Mouse (Mus musculus): Measurements from ENCODE around the gene Thap12.

The Thap12 gene

DNA sequence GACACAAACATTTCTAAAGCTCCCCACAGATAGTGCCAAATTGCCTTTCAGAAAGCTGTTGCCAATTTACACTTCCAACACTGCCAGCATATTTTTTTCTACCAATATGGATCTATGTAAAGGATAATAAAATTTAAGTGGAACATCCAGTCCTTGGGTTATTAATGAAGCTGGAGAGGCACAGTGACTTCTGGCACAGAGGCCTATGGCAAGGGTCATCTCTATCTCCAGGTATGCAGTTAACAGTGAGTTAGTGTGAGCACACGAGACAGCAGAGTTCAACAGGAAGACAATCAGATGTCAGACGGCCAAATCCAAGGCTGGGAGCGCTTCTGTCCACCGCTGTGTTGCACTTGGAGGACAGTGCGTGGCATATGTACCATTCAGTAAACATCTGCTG, 4.9 kb upstream of the Thap12 start:
- no peak for DNase-seq (ENCODE audit: low spot score)

DNA sequence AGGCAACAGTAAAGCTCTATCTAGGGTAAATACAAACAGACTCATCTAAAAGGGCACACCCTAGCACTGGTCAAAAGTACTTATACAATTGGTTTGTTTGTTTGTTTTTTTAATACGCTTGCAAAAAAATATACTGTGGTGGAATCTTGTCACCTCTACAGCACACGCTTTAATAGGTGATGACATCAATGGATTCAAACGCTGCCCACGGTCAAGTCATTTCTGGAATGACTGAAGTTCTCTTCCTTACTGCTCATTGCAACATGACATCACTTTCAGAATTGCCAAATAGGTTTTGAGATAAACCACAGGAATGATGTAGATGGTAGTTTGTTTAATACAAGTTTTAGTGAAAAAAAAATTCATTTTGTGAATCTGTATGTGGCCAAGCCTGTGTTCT, 4.3 kb upstream of the Thap12 start:
- no peak for DNase-seq (ENCODE audit: low spot score)

DNA sequence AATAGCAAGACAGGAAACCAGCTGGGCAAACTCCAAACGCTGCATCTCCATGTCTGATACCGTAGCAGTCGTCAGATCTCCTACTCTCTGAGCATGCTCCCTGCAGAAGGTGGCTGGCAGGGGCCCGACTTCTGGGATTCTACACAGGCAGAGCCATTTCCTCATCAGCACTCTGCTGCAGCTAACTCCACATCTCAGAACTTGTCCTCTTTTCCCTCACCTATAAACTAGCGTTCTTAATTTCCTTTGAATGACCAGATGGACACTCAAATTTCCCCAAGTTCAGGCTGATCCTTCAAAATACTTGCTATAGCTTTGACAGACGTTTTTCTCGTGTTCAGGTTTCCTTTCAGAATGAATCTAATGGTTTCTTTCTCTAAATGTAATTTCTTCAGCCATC, 1.1 kb upstream of the Thap12 start:
- no peak for DNase-seq (ENCODE audit: low spot score)

DNA sequence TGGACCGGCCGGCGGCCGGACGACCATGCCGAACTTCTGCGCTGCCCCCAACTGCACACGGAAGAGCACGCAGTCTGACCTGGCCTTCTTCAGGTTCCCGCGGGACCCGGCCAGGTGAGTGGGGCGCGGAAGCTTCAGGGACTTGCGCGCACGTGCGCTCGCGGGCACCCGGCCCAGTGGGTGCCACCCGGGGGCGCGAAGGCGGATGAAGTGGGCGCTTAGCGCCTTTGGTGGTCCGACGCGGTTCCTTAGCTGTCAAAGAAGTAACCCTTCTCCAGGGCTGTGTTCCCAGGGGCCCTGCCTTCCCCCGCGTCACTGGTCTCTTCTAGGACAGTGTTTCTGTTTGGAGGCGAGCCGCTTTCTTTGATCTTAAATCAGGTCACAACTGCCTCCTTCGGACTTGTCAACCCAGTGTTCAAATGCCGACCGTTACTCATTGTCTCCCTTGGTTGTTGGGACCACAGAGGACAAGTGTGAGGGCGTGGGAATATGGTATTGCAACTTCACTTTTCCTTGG, 520 bp downstream of the Thap12 start:
- DNase-seq (ENCODE audit: low spot score), result peak; percentile 13

DNA sequence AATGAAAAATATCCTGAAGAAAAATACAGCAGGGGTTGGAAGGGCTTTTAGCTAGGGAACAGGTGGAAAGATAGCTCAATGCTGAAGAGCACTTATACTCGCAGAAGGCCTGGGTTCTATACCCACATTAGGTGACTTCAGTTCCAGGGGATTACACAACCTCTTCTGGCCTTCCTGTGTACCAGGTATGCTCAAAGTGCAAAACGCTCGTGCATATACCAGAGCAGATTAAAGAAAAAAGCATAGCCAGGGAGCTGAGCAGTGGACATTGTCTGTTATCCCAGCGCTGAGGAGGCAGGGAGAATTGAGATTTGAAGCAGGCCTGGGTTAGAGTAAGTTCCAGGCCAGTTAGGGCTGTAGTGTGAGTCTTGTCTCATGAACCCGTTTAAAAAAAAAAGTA, 1.4 kb downstream of the Thap12 start:
- no peak for DNase-seq (ENCODE audit: low spot score)

DNA sequence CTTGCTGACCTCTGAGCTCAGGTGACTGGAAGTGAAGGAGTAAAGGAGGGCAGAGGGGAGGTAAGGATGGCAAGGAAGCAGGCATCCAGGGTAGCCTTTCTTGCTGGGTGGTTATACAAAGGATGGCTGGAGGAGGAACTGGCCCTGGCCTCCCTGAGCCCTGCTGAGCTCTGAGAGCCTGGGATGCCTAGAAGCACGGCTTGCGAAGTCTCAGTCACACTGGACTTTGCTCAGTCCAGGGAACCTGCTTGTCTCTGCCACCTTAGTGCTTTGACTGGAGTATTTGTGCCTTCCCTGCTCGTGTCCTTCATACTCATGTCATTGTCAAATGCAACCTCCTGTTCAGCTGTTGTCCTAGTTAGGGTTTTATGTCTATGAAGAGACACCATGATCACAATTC, 10.8 kb downstream of the Thap12 start:
- no peak for DNase-seq (ENCODE audit: low spot score)

DNA sequence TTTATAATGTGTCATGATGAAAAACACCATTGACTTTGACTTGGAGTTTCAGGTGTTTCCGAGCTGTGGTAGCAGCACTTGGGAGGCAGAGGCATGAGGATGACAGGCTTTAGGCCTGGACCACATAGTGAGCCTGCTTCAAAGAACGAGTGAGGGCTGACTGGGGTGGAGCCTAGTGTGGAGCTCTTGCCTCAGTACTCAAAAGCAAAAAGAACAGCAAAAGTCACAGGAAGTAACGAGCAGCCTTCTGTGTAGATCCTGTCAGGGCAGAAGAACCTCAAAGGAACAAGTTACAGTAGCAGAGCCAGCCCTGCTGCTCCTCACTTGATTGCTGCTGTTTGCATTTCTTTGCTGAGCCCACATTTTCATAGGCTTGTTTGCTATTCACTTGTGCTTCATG, 14.5 kb downstream of the Thap12 start:
- DNase-seq (ENCODE audit: low spot score), result no peak

DNA sequence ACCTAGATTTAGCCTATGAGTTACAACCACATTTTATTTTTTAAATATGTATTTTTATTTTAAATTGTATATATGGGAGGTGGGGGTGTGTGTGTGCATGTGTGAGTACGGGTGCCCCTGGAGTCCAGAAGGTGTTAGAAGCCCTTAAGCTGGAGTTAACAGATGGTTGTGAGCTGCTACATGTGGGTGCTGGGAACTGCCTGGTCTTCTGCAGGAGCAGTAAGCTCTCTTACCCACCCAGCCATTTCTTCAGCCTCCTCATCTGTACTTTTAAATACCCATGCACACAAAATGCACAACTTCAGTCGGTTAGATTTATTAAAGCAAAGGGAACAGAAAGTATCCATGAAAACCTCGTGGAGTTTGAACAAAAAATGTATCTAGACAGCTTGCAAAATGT, 16.9 kb downstream of the Thap12 start:
- no peak for DNase-seq (ENCODE audit: low spot score)

DNA sequence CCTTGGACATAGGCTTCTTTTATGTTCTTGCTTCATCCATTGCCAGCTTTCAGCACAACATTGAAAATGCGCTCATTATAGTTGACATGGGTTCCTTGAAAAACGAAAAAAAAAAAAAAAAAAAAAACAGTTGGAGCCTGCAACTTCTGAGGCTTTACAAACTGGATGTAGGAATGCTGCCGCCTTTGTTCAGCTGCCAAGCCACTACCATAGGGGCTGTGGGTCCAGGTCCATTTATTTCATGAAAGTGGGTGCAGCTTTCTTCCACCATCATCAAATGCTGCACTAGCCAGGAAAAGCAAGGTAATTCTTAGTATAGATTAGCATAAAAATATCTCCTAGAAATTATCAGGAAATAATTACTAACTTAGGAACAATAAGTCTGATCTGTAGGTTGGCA, 17.8 kb downstream of the Thap12 start:
- no peak for DNase-seq (ENCODE audit: low spot score)

DNA sequence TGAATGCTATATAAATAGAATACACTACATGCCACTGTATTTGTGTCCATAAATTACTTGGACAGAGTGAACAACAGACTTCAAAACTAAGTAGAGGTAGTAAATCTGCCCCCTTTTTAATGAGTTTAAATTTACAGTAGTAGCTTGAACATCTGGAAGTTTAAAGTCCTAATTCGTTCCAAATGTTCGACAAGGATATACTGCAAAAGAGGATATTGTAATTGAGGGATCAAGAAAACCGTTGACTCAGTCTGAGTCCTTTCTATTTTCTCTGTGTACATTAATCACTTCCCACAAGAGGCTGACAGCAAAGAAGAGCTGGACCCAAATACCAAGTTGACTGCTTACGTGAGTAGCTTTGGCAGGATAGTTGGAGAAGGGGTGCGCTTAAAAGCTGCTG, 18.3 kb downstream of the Thap12 start:
- no peak for DNase-seq (ENCODE audit: low spot score)

DNA sequence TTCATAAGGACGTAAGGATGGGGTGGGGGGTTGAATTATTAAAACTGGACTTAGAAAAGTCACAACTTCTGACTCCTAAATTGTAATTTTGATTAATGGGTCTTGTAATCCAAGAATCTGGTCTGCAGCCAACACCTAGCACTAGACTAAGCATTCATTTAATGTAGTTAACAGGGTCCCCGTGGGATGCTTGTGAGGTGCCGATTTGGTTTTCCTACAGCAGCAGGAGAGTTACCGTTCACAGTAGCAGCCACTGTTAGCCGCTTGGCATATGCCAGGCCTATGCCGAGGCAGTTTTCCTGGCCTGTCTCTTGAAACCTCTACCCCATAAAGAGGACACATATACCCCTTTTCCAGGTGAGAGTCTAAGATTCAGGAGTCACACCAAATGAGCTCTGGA, 18.7 kb downstream of the Thap12 start:
- no peak for DNase-seq (ENCODE audit: low spot score)

DNA sequence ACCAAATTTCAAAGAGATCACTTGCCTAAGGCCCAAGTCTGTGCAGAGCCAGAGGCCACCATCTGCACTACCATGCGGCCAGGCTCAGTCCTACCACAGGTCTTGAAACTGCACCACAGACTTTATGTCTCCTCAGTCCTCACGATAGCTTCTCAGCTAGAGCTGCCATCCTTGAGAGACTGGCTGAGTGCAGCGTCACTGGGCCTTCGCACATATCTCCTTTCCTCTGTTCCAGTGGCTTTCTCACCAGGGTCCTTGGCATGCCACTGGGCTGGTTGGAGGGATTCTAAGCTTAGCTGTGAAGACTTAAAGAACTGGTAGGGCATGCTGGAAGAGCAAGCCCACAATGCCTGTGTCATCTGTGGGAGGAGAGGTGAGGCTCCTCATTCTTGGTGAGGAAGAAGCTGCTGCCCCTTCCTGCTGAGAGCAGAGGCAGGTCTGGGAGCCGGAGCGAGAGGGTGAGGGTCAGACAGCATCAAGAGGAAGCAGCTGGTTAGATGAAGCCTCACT, 22.8 kb downstream of the Thap12 start:
- DNase-seq (ENCODE audit: low spot score), result no peak

DNA sequence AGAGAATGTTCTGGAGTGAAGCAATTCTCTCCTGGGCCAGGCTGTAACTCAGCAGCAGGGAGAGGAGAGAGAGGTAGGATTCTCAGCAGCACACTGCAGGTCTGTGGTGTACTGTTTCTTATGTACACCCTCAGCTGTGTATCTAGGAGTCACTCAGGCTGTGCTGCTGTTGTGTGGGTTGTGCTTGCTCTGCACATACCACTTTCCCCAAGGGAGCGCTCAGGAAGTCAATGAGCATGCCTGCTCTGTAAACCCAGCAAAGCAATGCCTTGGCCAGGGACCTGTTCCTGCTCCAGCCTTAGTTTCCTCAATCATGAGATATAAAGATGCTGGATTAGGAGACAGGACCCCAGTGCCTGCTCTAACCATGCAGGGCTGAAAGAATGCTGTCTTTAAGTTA, 25.1 kb downstream of the Thap12 start:
- DNase-seq (ENCODE audit: low spot score), result no peak

DNA sequence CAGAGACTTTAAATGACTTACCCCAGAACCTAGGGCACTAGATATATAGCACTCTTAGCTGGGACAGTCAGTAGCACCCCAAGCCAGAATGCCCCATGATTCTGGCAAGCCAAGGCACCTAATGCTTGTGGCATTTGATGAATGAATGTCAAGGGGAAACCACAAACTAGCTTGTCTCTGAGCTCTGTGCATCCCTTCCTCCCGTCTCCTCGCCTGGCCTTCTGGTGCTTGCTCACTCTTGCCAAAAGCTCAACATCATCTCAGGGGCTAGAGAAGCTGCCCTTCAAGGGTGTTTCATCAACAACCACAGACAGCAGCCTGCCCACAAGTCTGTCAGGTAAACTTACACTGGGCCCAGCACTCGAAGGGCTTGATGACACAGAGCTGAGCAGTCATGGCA, 25.6 kb downstream of the Thap12 start:
- no peak for DNase-seq (ENCODE audit: low spot score)

DNA sequence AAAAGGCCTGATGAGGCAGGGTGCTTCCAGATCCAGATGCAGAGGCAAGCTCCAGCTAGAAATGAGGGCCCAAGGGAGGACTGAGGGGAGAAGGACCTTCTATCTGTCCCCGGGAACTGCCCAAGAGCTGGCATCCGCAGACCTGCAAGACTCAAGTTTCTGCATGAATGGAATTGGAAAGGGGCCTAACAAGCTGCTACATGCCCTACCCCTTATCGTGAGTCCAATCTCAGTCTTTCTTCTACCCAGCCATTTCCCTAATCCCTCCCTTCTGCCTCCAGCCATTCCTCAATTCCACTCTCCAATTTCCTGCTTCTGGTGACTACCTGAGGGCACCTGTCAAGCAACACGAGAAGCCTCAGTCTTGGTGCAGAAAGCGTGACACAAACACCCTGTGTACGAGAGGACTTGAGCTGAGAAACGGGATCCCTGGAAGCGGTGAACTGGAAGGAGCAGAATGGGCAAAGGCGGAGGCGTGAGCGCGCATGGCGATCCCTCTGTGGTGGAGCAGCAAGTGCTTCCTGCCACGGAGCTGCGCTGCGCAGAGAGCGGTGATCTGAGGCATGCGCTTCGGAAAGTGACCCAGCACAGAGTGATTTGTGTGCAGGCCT, 26.9 kb downstream of the Thap12 start:
- DNase-seq (ENCODE audit: low spot score), result no peak

DNA sequence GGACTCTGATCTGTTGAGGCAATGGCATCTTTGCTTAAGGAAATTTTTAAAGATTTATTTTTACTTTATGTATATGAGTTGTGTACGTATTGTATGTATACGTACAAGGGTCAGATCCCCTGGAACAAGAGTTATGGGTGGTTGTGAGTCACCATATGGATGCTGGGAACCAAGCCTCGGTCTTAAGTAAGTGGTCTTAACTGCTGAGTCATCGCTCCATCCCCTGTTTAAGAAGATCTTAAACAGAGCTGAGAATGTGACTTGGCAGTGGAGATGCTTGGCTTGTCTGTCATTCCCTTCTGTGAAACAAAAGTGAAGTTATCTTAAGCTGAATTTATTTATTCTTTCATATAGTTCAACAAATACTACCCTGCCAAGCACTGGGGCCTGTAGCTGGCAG, 31.1 kb downstream of the Thap12 start:
- no peak for DNase-seq (ENCODE audit: low spot score)

DNA sequence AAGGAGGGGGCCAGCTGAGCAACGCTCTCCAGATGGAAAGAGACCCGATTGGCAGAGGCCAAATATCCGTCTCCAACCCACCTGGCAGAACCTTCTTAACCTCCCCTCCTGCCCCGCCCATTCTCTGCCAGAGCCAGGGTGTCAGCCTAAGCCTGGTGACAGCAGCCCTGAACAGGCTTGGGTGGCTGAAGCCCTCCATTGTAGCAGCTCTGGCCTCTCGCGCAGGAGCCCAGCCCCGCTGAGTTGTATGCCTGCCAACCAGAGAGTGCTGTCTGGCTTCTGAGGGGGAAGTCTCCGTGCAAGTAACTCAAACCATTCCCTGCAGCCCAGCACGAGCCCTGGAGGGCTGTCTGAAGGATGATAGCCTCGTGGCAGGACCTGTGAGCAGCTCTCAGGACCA, 32.0 kb downstream of the Thap12 start:
- no peak for DNase-seq (ENCODE audit: low spot score)

DNA sequence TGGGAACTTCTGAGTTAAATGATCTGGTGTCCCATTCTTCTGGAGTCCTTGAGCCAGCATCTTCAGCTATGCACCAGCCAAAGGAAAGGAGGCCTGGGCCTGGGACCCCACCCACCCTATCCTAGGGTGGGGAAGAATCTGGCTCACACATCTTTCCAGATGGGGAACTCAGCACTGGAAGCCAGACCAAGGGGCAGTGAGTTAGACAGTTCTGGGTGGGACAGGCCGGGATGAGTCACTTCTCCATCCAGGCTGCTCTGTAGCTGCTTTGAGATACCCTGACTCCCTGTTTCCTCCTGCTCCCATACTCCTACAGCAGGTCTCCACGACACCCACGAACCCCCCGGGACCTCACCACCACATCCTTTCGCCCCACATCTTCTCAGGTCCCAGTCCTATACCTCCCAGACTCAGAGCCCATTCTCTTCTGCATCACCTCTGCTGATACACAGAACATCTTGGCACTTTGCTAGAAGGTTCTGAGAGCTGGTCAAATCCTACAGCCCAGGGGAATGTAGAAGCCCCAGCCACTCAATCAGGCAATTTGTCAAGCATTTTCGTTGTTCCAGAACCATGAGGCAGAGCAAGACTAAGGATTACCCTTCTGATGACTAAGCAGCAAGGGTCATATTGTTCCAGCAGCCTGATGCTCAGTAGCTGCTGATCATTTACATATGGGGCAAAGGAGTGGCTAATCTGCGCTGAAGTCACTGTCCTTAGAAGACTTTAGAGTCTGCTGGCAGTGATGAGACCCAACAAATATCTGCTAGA, 34.1 kb downstream of the Thap12 start:
- DNase-seq (ENCODE audit: low spot score), result no peak

DNA sequence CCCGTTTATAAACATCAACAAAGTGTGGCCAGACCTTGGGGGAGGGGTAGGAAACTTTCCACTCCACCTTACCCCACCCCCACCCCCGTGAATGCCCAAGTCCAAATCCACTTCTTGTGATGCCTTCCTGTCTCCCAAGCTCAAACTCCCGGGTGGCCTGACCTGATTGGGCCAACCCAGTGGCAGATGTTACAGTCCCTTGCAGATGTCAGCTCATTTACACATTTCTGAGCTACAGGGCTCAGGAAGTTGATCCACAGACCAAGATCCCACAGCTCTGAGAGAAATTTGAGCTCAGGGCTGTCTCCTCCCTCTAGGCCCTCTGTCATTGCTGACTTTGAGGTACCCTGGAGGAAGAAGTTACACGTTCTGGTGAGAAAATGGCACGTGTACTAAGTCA, 37.5 kb downstream of the Thap12 start:
- no peak for DNase-seq (ENCODE audit: low spot score)

DNA sequence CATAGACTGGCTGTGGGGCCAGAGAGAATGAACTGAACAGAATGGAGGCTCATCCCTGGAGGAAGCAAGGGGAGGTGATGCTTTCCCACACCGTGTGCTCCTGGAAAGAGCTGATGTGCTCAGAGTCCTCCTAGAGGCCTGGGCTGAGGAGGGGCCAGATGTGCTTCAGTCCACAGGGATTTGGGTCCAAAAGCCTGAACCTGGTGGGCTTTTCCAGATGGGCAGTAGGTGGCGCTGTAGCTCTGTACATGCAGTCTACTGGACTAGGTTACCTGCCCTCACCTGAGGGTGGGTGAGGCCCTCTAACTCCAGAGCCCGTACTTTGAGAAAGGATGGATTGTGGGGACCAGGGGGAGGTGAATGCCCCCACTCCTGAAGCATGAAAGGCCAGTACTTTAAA, 40.4 kb downstream of the Thap12 start:
- peak; percentile 32 for DNase-seq (ENCODE audit: low spot score)

DNA sequence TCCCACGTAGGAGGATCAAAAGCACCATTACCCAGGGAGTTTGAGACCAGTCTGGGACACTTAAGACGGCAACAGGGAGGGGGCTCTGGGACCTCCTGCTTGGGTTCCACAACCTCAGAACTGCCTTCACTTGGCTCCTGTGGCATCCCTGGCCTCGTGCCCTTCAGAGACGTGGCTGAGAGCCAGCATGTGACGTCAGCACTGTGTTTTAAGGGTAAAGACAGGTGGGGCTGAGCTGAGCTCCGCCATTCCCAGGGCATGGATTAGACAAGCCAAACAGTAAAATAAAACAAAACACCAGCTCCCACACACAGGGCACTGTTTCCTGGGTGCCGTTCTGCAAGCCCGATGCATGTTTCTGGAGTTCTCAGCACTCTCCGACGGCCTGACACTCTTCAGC, 47.5 kb downstream of the Thap12 start:
- peak; percentile 24 for DNase-seq (ENCODE audit: low spot score)

DNA sequence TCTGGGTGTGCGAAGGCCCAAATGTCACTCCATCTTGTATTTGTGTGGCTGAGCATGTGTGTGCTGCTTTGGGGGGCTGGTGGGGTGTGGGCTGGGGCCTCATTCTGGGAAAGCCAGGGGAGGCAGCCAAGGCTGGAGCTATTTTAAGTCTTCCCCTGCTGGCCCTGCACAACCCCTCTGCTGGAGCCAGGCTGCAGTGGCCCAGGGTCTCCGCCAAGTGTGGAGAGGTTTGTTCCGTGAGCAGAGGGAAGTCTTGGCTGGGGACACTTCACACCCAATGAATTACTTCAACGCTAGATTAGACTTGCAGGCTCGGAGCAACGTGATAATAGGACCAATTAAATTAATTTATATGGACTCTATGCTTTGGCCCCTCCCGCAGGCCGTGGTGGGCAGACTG, 49.8 kb downstream of the Thap12 start:
- DNase-seq (ENCODE audit: low spot score), result no peak

DNA sequence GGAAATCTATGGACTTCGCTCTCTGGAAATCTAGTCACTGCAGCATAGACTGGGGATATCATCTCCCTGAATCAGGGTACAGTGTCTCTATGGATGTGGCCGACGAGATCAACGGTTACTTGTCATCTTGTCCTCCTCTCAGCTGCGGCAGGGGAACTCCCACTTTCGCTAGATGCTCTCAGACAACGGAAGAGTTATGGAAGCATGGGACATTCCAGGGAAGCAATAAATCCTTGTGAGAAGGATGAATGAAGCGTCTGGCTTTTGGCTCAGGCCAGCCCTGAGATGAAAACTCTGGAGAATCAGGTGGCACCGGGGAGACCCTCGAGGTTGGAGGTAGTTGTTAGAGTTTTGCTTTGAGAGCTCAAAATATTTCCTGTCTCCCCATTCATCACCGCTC, 53.1 kb downstream of the Thap12 start:
- no peak for DNase-seq (ENCODE audit: low spot score)

DNA sequence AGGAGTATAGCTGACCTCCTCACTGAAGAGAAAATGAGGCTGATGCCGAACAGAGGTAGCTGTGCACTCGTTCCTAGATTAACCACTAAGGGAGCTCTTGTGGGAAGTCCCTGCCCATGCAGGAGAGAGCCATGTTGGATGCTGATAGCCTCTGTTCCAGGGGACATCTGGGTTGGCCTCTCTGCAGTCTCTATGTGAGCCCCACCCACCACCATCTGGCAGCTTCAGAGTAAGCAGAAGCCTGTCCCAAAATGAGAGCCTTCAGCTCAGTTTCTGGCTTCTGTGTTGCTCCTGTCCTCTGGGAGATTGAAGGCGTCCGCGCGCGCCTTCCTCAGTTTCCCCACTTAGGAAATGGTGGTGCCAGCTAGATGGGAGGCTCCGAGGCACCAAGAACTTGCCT, 53.7 kb downstream of the Thap12 start:
- DNase-seq (ENCODE audit: low spot score), result no peak
